Mouse (Mus musculus) myocyte (in vitro differentiated cells): ENCODE measurements around the gene Gm6337.
"Not testable (repeated sequence)": the region's sequence is repeated elsewhere in the genome, so short reads cannot be mapped to it uniquely, and the experiment has no call there.

Experiments used
- CEBPB ChIP-seq: IDR thresholded peaks from 2 replicates; pipeline ENCODE4 v1.6.1; 2011; ENCODE audit warnings: mild to moderate bottlenecking, moderate library complexity; ENCODE audit not compliant: poor library complexity, insufficient read depth, severe bottlenecking
- E2F4 ChIP-seq: IDR thresholded peaks from one replicate; pipeline ENCODE4 v1.6.1; 2011; ENCODE audit warnings: mild to moderate bottlenecking, control low read depth, moderate library complexity; ENCODE audit not compliant: insufficient read depth
- MAX ChIP-seq: IDR thresholded peaks from one replicate; pipeline ENCODE4 v1.6.1; 2011; ENCODE audit warnings: low read depth, mild to moderate bottlenecking, control low read depth
- MYOD1 ChIP-seq, 3 experiments: IDR thresholded peaks; one replicate each; pipeline ENCODE4 v1.6.1; 2011; ENCODE audit warnings: control low read depth in 2 of 3, low read depth in 2 of 3, mild to moderate bottlenecking in 2 of 3, moderate library complexity in 1 of 3; ENCODE audit not compliant: insufficient read length in 2 of 3, control insufficient read depth in 1 of 3
- MYOG ChIP-seq, 3 experiments: IDR thresholded peaks; one replicate each; pipeline ENCODE4 v1.6.1; 2011; ENCODE audit warnings: control low read depth in 2 of 3, low read depth in 2 of 3, mild to moderate bottlenecking in 2 of 3; ENCODE audit not compliant: insufficient read length in 2 of 3, control insufficient read depth in 1 of 3, insufficient read depth in 1 of 3
- POLR2A ChIP-seq: IDR thresholded peaks from one replicate; pipeline ENCODE4 v1.6.1; 2011; ENCODE audit warnings: low read depth, mild to moderate bottlenecking, control low read depth, moderate library complexity; ENCODE audit not compliant: insufficient read length
- POLR2AphosphoS2 ChIP-seq: IDR thresholded peaks from one replicate; pipeline ENCODE4 v1.6.1; 2011; ENCODE audit warnings: low read depth, control low read depth; ENCODE audit not compliant: insufficient read length
- REST ChIP-seq: IDR thresholded peaks from one replicate; pipeline ENCODE4 v1.6.1; 2011; ENCODE audit warnings: mild to moderate bottlenecking, control low read depth, moderate library complexity; ENCODE audit not compliant: insufficient read depth, insufficient read length
- SRF ChIP-seq: IDR thresholded peaks from one replicate; pipeline ENCODE4 v1.6.1; 2011; ENCODE audit warnings: low read depth; ENCODE audit not compliant: control insufficient read depth, insufficient read length
- TCF12 ChIP-seq: IDR thresholded peaks from one replicate; pipeline ENCODE4 v1.6.1; 2011; ENCODE audit warnings: mild to moderate bottlenecking, control low read depth; ENCODE audit not compliant: poor library complexity, insufficient read depth, severe bottlenecking
- TCF3 ChIP-seq: IDR thresholded peaks from one replicate; pipeline ENCODE4 v1.6.1; 2011; ENCODE audit warnings: low read depth, control low read depth; ENCODE audit not compliant: insufficient read length
- USF1 ChIP-seq: IDR thresholded peaks from one replicate; pipeline ENCODE4 v1.6.1; 2011; ENCODE audit warnings: low read depth, mild to moderate bottlenecking, control low read depth, moderate library complexity

DNA sequence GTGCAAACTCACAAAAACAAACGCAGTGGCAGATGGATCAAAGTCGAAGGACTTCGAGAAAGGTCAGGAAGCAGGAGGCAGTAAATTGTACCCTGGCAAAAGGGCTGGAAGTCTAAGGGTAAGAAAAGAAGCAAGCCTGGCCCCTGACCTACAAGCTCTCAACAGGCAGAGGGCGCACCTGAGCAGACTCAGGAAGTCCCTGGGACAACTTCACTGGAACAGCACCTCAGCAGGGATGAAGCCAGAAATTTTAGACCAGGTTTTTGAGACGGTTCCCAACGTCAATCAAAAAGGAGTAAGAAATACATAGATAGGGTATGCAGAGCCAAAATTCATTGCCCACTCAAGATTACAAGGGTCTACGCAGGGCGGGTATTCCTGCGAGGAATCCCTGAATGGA lies 49.4 kb upstream of the Gm6337 start:
- TF ChIP-seq POLR2AphosphoS2; POLR2A; USF1; E2F4; TCF12; MAX; CEBPB; MYOG (IDR thresholded peaks at IDR 0.05; ENCODE audit: control insufficient read depth in 1 of 3, insufficient read depth in 1 of 3, insufficient read length in 2 of 3, low read depth in 2 of 3); SRF; TCF3; MYOD1 (IDR thresholded peaks at IDR 0.05; ENCODE audit: control insufficient read depth in 1 of 3, insufficient read length in 2 of 3, low read depth in 2 of 3); REST: not testable (repeated sequence)
